Mouse (Mus musculus) olfactory bulb, adult 2 months (tissue): ENCODE measurements around the gene Lgi1.

ENCODE experiments used
- CTCF ChIP-seq: fragments of 200-500 bp; IDR thresholded peaks from 2 replicates; pipeline ENCODE4 v1.5.1; 2012; ENCODE audit warnings: low read depth, mild to moderate bottlenecking, low read length, moderate library complexity; ENCODE audit not compliant: insufficient read depth
- POLR2A ChIP-seq: fragments of 200-500 bp; IDR thresholded peaks from 2 replicates; pipeline ENCODE4 v1.6.1; 2012; ENCODE audit warnings: mild to moderate bottlenecking, low read depth, low read length, moderate library complexity; ENCODE audit not compliant: insufficient read depth

- TF ChIP-seq CTCF: no peak
- no peak for TF ChIP-seq POLR2A
These were observed 54.0 kb downstream of the Lgi1 start for GRCm38 (mm10) chr19:38318308-38318707.
